Mouse (Mus musculus) brain, adult 10 weeks (tissue): Measurements from ENCODE around the gene Fbf1. TPM values are rescaled to one million over a fixed set of nuclear protein-coding genes. Genes with fewer than 3 reads are reported as not detected.

Experiments
- polyA plus RNA-seq: library from polyadenylated mRNA; stranded (reverse); fragments of 350-450 nt; fragmentation: Illumina TruSeq; extraction: RNeasy Lipid Tissue Mini Kit (QIAGEN cat#74804); gene quantifications from one replicate; pipeline ENCODE4 v1.2.3, GENCODE M21; 2015; ENCODE audit warnings: low read depth, low replicate concordance

Fbf1 gene
- 37.6 TPM for polyA plus RNA-seq

GRCm38 (mm10) chr11:116167884-116168439, at the start of gene Fbf1:
Fbf1 (minus strand) TSS chr11:116168166.

GRCm38 (mm10) chr11:116198639-116199531, 30.9 kb upstream of the Fbf1 start, which contains the start of the genes Ten1 and Acox1:
Ten1 (plus strand) TSS chr11:116198855.
Acox1 (minus strand) TSS chr11:116199045.

GRCm38 (mm10) chr11:116138468-116139138, 29.4 kb downstream of the Fbf1 start, which contains the start of gene Mrpl38:
Mrpl38 (minus strand) TSS chr11:116138868.

DNA sequence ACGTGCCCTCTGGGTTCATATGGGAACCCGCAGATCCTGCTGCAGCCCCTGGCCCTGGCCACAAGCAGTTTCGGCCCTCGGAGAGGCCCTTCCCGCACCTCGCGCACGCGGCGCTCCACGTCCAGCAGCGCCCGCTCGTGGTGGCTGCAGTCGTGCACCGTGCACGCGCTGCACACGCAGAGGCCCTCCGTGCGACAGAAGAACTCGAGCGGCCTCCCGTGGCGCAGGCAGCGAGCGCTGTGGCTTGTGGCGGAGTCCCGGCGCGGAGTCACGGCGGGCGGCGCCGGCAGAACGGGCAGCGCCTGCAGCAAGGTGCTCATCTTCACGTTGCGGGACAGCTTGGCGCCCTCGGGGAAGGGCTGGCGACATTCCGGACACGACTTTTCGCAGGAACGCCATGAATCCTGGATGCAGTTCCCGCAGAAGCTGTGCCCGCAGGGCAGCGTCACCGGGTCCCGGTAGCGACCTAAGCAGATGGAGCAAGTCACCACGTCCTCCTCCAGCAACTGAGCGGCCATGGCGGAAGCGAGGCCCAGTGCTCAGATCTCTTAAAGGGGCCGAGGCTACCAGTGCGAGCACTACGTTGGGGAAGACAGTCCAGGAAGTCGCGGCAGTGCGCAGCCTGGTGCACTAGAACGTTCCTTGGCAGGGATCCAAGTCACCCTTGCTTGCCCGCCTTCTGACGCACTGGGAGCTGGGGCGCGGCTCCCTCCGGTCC, 37.3 kb downstream of the Fbf1 start, which contains the start of gene Trim65:
TSS of gene Trim65 (minus strand) at position 641 of the 718 bp plus-strand sequence.

DNA sequence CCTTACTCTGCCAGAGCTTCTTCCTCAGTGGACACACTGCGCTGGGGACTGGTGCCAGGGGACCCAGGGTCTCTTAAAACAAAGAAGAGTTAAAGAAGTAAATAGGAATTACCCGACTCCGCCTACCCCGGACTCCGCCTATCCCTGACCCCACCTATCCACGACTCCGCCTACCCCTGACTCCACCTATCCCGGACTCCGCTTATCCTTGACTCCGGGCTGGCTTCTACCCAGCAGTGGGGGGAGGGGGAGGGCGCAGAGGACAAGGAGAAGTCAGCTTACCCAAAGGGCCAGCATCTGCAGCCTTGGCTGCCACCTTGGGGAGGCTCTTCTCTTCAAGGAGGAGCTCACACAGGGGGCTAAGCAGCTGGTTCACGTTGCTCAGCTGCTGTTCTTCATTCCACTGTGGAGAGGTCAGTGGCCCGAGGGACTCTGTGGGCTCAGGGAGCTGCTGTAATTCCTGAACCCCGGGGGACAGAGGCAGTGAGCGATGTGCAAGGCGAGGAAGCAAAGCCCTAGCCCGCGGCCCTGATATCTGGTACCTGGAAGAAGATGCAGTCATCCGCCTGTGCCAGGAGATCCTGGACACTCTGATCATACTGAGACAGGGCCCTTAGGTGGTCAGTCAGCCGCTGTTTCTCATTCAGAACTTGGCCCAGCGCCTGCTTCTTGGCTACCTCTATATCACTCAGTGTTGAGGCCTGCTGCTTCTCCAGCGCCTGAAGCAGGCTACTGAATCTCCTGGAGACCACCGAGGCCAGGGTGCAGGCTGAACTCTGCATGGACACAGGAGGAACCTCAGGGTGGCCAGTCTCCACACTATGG, 40.6 kb downstream of the Fbf1 start, which contains the start of gene Trim47:
TSS of gene Trim47 (minus strand) at position 55 of the 825 bp plus-strand sequence.

Other genes starting within 250 kb of the Fbf1 start
- gene Sap30bp, start 234.9 kb downstream of the Fbf1 start, polyA plus RNA-seq = 55.3 TPM
- gene Recql5, start 234.7 kb downstream of the Fbf1 start, polyA plus RNA-seq = 19.8 TPM
- 8.7 TPM for gene Itgb4, start 193.5 kb downstream of the Fbf1 start, polyA plus RNA-seq
- 17.0 TPM for gene Galk1, start 155.4 kb downstream of the Fbf1 start, polyA plus RNA-seq
- 240 TPM for gene H3f3b, start 140.2 kb downstream of the Fbf1 start, polyA plus RNA-seq
- 13.7 TPM for gene Unk, start 137.8 kb downstream of the Fbf1 start, polyA plus RNA-seq
- 0.76 TPM for gene Unc13d, start 90.2 kb downstream of the Fbf1 start, polyA plus RNA-seq
- 423 TPM for gene Wbp2, start 81.2 kb downstream of the Fbf1 start, polyA plus RNA-seq
- gene Trim47, start 41.0 kb downstream of the Fbf1 start, polyA plus RNA-seq = 4.4 TPM
- 3.2 TPM for gene Trim65, start 37.0 kb downstream of the Fbf1 start, polyA plus RNA-seq
- 64.8 TPM for gene Mrpl38, start 29.3 kb downstream of the Fbf1 start, polyA plus RNA-seq
- 58.6 TPM for gene Ten1, start 30.7 kb upstream of the Fbf1 start, polyA plus RNA-seq
- 119 TPM for gene Acox1, start 30.9 kb upstream of the Fbf1 start, polyA plus RNA-seq
- 1.3 TPM for gene Evpl, start 69.9 kb upstream of the Fbf1 start, polyA plus RNA-seq
- 58.8 TPM for gene Srp68, start 106.1 kb upstream of the Fbf1 start, polyA plus RNA-seq
- gene Galr2, start 112.8 kb upstream of the Fbf1 start, polyA plus RNA-seq = not detected
- 74.2 TPM for gene Exoc7, start 139.1 kb upstream of the Fbf1 start, polyA plus RNA-seq
- 12.3 TPM for gene Foxj1, start 167.2 kb upstream of the Fbf1 start, polyA plus RNA-seq
- 178 TPM for gene Rnf157, start 244.9 kb upstream of the Fbf1 start, polyA plus RNA-seq